Mouse (Mus musculus): ENCODE measurements at regions not wholly inside any gene's neighbourhood (a gene's known extent, or its start where the extent isn't known, plus 50 kb on each side); places are given as distances from the start of the nearest gene placed in this dataset.

DNA sequence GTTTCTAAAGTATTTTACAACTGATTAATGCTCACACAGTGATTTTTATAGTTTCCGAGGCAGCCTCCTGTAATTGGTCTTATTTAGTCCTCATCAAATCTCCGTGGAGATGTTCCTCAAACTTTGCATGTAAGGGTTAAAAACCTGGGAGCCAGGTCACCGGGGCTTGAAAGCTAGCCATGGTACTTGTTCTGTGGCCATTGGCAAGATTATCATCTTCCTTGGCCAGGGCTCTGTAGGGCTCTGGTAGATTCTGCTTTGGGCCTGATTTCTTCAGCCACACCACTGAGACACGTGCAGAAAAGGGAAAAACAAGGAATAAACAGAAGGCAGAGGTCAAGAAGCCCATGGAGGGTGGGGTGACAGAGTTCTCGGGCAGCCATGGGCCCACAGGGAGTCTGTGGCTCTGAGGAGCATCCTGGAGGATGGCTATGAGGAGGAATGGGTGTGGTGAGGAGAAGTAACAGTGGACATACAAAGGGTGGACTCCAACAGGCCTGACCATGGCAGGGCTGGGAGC lies 50.7 kb upstream of the Eps8l3 start:
- no peak for DNase-seq

GRCm38 (mm10) chr3:107825468-107825867 lies 51.6 kb upstream of the Eps8l3 start:
- no peak for DNase-seq

GRCm38 (mm10) chr3:107824378-107824777 lies 52.7 kb upstream of the Eps8l3 start:
- DNase-seq: peak; percentile 44

GRCm38 (mm10) chr3:107823655-107824266 lies 53.3 kb upstream of the Eps8l3 start:
- no peak for DNase-seq

DNA sequence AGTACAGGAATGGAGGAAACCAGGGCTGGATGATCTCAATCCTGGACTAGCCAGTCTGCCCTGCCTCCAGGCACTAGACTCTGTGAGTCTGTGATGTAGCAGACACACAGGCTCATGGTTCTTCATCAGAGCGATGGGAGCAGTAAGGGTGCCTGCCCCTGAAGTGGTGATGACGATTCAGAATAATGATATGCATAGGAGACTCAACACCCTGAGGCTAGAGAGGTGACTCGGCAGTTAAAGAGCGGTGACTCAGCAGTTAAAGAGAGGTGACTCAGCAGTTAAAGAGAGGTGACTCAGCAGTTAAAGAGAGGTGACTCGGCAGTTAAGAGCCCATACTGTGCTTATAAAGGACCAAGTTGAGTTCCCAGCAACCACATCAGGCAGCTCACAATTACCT lies 53.9 kb upstream of the Eps8l3 start:
- DNase-seq: no peak

DNA sequence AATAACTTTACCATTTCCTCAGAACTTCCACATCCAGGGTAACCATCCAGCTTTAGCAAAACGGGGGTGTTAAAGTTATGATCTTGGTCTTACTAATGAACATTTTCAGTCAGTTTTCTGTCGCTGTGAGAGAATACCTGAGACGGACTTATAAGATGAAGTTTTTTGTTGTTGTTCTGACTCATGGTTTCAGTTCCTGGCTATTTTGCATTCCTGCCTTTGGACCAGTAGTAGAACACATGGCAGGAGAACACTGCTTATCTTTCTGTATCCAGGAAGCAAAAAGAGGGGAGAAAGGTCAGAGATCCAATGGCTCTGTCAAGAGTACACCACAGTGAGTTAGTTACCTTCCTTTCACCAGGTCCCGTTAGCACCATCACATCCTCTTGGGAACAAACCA lies 54.5 kb upstream of the Eps8l3 start:
- no peak for DNase-seq

DNA sequence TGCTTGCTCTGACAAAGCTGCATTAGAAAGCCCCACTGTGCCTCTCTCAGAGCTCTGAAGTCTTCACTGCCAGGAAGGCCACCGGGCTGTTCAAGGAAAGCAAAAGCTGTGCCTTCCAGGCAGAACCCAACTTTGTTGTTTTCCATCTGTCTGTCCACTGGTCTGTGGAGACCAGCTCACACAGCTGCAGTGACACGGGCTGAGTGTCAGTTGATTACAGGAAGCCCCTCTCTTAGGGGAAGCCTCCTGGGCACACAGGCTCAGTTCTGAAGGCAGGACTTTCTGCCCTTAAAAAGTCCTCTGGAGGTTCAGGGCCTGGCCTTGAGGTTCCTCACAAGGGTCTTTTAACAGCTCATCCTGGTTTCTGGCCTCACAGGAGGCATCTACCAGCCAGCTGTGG lies 55.1 kb upstream of the Eps8l3 start:
- DNase-seq: no peak

DNA sequence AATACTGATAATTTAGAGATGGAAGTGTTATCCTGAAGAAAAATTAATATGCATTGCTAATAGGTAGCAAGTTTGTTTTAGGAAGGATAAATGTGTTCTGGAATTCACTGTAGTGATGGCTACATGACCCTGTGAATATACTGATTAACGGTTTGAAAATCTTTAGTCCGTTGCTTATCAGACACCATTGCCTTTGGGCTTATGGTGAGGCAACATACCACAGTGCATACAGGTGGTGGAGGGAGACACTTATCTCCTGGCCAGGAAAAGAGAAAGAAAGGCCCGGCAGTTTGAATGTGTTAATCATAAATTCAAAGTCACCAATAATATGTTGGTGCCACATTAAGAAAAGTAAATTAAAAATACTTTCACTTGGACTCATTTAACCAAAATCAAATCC lies 57.4 kb upstream of the Eps8l3 start:
- no peak for DNase-seq

GRCm38 (mm10) chr3:107818616-107819495 lies 58.2 kb upstream of the Eps8l3 start:
- no peak for DNase-seq

- no peak for DNase-seq
Measured at GRCm38 (mm10) chr3:107816031-107816430, 55.8 kb upstream of the Csf1 start.

- no peak for DNase-seq
Measured at GRCm38 (mm10) chr3:107814280-107814679, 54.0 kb upstream of the Csf1 start.

GRCm38 (mm10) chr3:107812885-107813284 lies 52.6 kb upstream of the Csf1 start:
- DNase-seq: no peak

DNA sequence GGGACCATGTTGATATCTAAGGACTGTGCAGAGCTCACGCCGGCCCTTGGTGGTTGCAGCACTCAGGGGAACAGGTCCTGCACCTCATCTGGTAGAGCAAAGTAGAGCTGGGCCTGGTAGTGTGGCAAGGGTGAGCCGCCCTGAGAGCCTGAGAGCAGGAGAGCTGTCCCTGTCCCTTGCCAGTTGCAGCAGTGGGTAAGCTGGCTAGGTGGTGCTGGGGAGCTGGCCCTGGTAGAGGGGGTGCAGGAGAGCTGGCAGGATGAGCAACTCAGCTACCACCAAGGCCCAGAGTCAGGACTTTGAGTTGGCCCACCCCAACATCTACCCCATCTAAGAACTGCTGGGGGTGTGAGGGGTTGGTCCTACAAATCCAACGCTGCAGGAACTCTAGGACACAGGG lies 52.1 kb upstream of the Csf1 start:
- no peak for DNase-seq

- no peak for DNase-seq
Measured at GRCm38 (mm10) chr3:107810452-107811050, 50.3 kb upstream of the Csf1 start.
